Mouse (Mus musculus) spleen, adult 2 months (tissue): ENCODE data around the gene Tk2. TPM values are rescaled to one million over a fixed set of nuclear protein-coding genes. Genes with fewer than 3 reads are reported as not detected.

Source experiments
- DNase-seq, 2 experiments: peaks; one replicate each; pipeline versions ENCODE4 v3.0.0 to v3.0.0-alpha.2; 2012 to 2021; ENCODE audit warnings: low spot score in 2 of 2, low read depth in 1 of 2
- H3K27ac ChIP-seq: fragments of 200-500 bp; 2 replicates; pipeline ENCODE4 v1.5.1; 2012; ENCODE audit warnings: low read length, inconsistent platforms; ENCODE audit not compliant: insufficient read depth
- H3K27me3 ChIP-seq: fragments of 200-500 bp; 2 replicates; pipeline ENCODE4 v1.6.1; 2012; ENCODE audit warnings: mild to moderate bottlenecking, moderate library complexity, low read length, inconsistent platforms; ENCODE audit not compliant: control insufficient read depth, insufficient read depth
- H3K36me3 ChIP-seq: fragments of 200-500 bp; 2 replicates; pipeline ENCODE4 v1.6.1; 2012; ENCODE audit warnings: mild to moderate bottlenecking, low read length, inconsistent platforms; ENCODE audit not compliant: control insufficient read depth, insufficient read depth
- H3K4me1 ChIP-seq: fragments of 200-500 bp; 2 replicates; pipeline ENCODE4 v1.6.1; 2011; ENCODE audit warnings: inconsistent platforms; ENCODE audit not compliant: control insufficient read depth, insufficient read depth, insufficient read length
- H3K4me3 ChIP-seq: fragments of 200-500 bp; 2 replicates; pipeline ENCODE4 v1.5.1; 2011; ENCODE audit warnings: mild to moderate bottlenecking, inconsistent platforms; ENCODE audit not compliant: insufficient read depth, insufficient read length; ENCODE audit errors: extremely low read depth
- CTCF ChIP-seq: fragments of 200-500 bp; IDR thresholded peaks from 2 replicates; pipeline ENCODE4 v1.5.1; 2011; ENCODE audit warnings: mild to moderate bottlenecking, inconsistent platforms; ENCODE audit not compliant: insufficient read depth, insufficient read length, insufficient replicate concordance; ENCODE audit errors: extremely low read depth
- POLR2A ChIP-seq: fragments of 200-500 bp; IDR thresholded peaks from 2 replicates; pipeline ENCODE4 v1.6.1; 2011; ENCODE audit warnings: low read depth, low read length, inconsistent platforms
- WGBS: fragments of 180-500 bp; shearing (Covaris S2); methylation state at CpG from one replicate; pipeline ENCODE4 v1.1.7; 2018; 5-methylcytosine and 5-hydroxymethylcytosine counted together
- polyA plus RNA-seq: library from polyadenylated mRNA; depleted of rRNA; stranded (reverse); fragments of >200 nt; gene quantifications from 2 replicates; pipeline ENCODE4 v1.2.3, GENCODE M21; 2012; rRNA removed

The Tk2 gene
- polyA plus RNA-seq, 1 experiment = 42.5 TPM

GRCm38 (mm10) chr8:104177054-104177453 lies 71.3 kb downstream of the Tk2 start:
- no peak for TF ChIP-seq POLR2A
- no peak for TF ChIP-seq CTCF
- Histone ChIP-seq H3K4me1 (no peaks in the 10 kb centered on the region), H3K36me3 (no peaks in the 10 kb centered on the region), H3K27me3 (no peaks in the 10 kb centered on the region), H3K4me3 (no peak overlapping the region), H3K27ac (no peak overlapping the region)
- 84% methylated on average over 4 of the region's 4 CpGs for whole genome bisulfite sequencing
- no peak for DNase-seq

Other genes starting within 250 kb of the Tk2 start
- gene Cdh5, start 146.9 kb downstream of the Tk2 start, polyA plus RNA-seq = 23.3 and 23.4 TPM in 2 replicates
- gene Bean1, start 78.1 kb downstream of the Tk2 start, polyA plus RNA-seq = 0.63 and 0.72 TPM in 2 replicates
- gene Cklf, start 2.3 kb upstream of the Tk2 start, polyA plus RNA-seq = 11.9 and 13.0 TPM in 2 replicates
- gene Cmtm2a, start 44.6 kb upstream of the Tk2 start, polyA plus RNA-seq = not detected in 2 replicates
- gene Gm45711, start 61.5 kb upstream of the Tk2 start, polyA plus RNA-seq = not detected in 2 replicates
- not detected in 2 replicates for gene Cmtm1, start 61.6 kb upstream of the Tk2 start, polyA plus RNA-seq
- not detected in 2 replicates for gene Gm11020, start 73.0 kb upstream of the Tk2 start, polyA plus RNA-seq
- not detected in 2 replicates for gene Cmtm2b, start 73.7 kb upstream of the Tk2 start, polyA plus RNA-seq
- 96.3 and 106 TPM in 2 replicates for gene Cmtm3, start 90.9 kb upstream of the Tk2 start, polyA plus RNA-seq
- gene Cmtm4, start 147.2 kb upstream of the Tk2 start, polyA plus RNA-seq = 4.8 and 5.6 TPM in 2 replicates
- 8.4 and 8.6 TPM in 2 replicates for gene Dync1li2, start 194.5 kb upstream of the Tk2 start, polyA plus RNA-seq